Mouse (Mus musculus) inflammation-experienced regulatory T-cells, adult 6 months (primary cell): ENCODE results near the gene Gbx1. TPM values are rescaled to one million over a fixed set of nuclear protein-coding genes. Genes with fewer than 3 reads are reported as not detected.
A peak's percentile ranks its signal among the peaks of the same experiment; 100 is the strongest.
"Not testable (repeated sequence)": the region's sequence is repeated elsewhere in the genome, so short reads cannot be mapped to it uniquely, and the experiment has no call there.

Source experiments
- ATAC-seq: one replicate; pipeline ENCODE4 v1.8.0; 2017
- polyA plus RNA-seq, 3 experiments: library from polyadenylated mRNA; unstranded; fragments of 100-300 nt; shearing (Covaris generic); gene quantifications; one replicate each; pipeline ENCODE4 v1.2.1; 2017

Gbx1 gene
- polyA plus RNA-seq, result under 1 TPM in 1 of 3 experiments, not detected in 2; 0.16 TPM

GRCm38 (mm10) chr5:24526889-24527230, at the start of gene Gbx1:
TSS of gene Gbx1 (minus strand) at chr5:24527202.
- no peak for ATAC-seq

GRCm38 (mm10) chr5:24576801-24577182, 49.8 kb upstream of the Gbx1 start:
- peak; percentile 23 for ATAC-seq

- ATAC-seq, result no peak
These were observed 48.9 kb upstream of the Gbx1 start for GRCm38 (mm10) chr5:24575948-24576347.

GRCm38 (mm10) chr5:24556709-24557108, 29.7 kb upstream of the Gbx1 start, which contains the start of gene 4931409K22Rik:
TSS of gene 4931409K22Rik (minus strand) at chr5:24556809.
- no peak for ATAC-seq

GRCm38 (mm10) chr5:24555335-24555734, 28.3 kb upstream of the Gbx1 start:
- ATAC-seq, result not testable (repeated sequence)

GRCm38 (mm10) chr5:24553621-24554244, 26.7 kb upstream of the Gbx1 start:
- no peak for ATAC-seq

GRCm38 (mm10) chr5:24551317-24551688, 24.3 kb upstream of the Gbx1 start:
- no peak for ATAC-seq

- ATAC-seq, result no peak
These were observed 23.8 kb upstream of the Gbx1 start for GRCm38 (mm10) chr5:24550598-24551316.

- ATAC-seq, result no peak
These were observed 15.6 kb upstream of the Gbx1 start for GRCm38 (mm10) chr5:24542643-24543042.

- ATAC-seq, result no peak
These were observed 14.2 kb upstream of the Gbx1 start for GRCm38 (mm10) chr5:24541144-24541569.

GRCm38 (mm10) chr5:24540387-24541143, 13.6 kb upstream of the Gbx1 start, which contains the start of gene Asb10:
TSS of gene Asb10 (minus strand) at chr5:24540978.
- no peak for ATAC-seq

GRCm38 (mm10) chr5:24539571-24540296, 12.7 kb upstream of the Gbx1 start:
- ATAC-seq, result no peak

- ATAC-seq, result no peak
These were observed 10.6 kb upstream of the Gbx1 start for GRCm38 (mm10) chr5:24537618-24538017.

GRCm38 (mm10) chr5:24536511-24536910, 9.5 kb upstream of the Gbx1 start:
- ATAC-seq, result no peak

GRCm38 (mm10) chr5:24535731-24536130, 8.7 kb upstream of the Gbx1 start:
- ATAC-seq, result no peak

GRCm38 (mm10) chr5:24534292-24534691, 7.3 kb upstream of the Gbx1 start:
- no peak for ATAC-seq

GRCm38 (mm10) chr5:24533391-24533790, 6.4 kb upstream of the Gbx1 start:
- ATAC-seq, result no peak

GRCm38 (mm10) chr5:24530042-24530689, 3.2 kb upstream of the Gbx1 start:
- peak; percentile 98 for ATAC-seq

- no peak for ATAC-seq
These were observed 778 bp upstream of the Gbx1 start for GRCm38 (mm10) chr5:24527780-24528179.

GRCm38 (mm10) chr5:24526190-24526888, 663 bp downstream of the Gbx1 start:
- no peak for ATAC-seq

- ATAC-seq, result no peak
These were observed 1.4 kb downstream of the Gbx1 start for GRCm38 (mm10) chr5:24525360-24526189.
